Mouse (Mus musculus): ENCODE results near the gene Timm44.
"Not testable (repeated sequence)": the region's sequence is repeated elsewhere in the genome, so short reads cannot be mapped to it uniquely, and the experiment has no call there.

The Timm44 gene

GRCm38 (mm10) chr8:4263105-4263791 lies 12.5 kb downstream of the Timm44 start:
- DNase-seq (ENCODE audit: low spot score in 2 of 2) = no peak

DNA sequence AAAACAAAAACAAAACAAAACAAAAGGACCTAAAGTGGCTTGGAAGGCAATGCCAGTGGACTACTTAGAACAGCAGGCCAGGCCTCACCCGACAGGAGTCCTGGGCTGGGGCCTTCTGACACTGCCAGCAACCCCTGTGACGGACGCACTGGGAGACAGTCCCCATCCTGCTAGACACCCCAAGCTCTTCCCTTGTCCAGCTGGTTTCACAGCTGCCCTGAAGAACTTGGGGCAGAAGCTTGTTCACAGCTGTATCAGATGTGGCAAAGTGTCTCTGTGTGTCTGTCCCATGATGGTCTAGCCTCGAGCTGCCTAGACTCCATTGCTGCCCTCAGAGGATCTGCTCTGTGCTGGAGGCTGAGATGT lies 15.9 kb downstream of the Timm44 start:
- no peak for DNase-seq (ENCODE audit: low spot score in 2 of 2)

DNA sequence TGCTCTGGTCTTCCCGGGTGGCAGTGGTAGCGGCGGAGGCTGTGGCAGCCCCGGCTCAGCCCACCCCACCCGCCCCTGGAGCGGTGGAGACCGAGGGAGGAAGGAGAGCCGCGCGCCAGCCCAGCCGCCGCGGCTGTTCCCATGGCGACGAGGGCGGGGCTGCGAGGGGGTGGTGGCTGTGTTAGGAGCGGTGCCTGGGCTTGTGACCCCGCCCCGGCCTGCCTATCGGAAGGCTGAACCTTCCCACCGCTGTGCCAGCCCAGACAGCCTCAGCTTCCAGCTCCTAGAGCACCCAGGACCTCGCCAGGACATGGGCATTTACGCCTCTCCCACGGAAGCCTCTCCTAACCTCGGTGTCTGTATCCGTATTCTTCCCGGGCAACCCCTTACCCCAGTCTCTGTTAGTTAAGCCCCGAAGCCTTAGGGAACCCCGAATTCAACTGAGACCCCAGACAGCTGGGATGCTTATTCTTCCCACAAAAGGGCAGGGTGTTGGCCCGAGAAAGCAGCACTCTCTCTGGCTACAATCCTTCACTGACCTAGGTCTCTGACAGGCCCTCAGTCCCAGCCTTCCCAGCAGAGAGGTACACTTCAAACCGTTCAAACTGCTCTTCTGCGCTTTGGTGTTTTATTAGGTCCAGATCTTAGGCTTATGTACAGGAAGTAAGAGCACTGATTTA lies 16.4 kb downstream of the Timm44 start, which contains the start of gene Ctxn1:
TSS of gene Ctxn1 (minus strand) at position 150 of the 680 bp plus-strand sequence.
- DNase-seq (ENCODE audit: low spot score in 2 of 2) = peak; percentile 93 to 96

GRCm38 (mm10) chr8:4258678-4259077 lies 17.0 kb downstream of the Timm44 start:
- peak in 1 of 2 experiments; percentile 28 for DNase-seq (ENCODE audit: low spot score in 2 of 2)

GRCm38 (mm10) chr8:4258233-4258632 lies 17.5 kb downstream of the Timm44 start:
- peak; percentile 65 to 81 for DNase-seq (ENCODE audit: low spot score in 2 of 2)

DNA sequence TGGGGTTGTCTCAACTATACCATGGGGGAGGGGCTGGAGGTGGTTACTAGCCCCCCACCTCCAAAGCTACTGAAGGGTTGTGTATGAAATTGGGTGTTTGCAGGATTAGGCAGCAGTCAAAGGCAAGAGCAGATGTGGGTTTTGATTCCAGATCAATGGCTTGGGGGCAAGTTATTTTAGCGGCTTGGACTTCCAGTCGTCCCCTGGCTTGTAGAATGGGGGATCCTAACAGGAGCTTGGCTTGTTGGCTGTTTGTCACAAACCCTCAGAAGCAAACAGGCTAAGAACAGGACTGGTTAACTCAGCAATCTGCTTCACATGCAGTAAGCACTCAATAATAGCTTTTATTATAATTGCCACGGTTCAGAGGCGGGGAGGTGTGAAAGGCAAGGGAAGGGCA lies 18.4 kb downstream of the Timm44 start:
- DNase-seq (ENCODE audit: low spot score in 2 of 2) = no peak

- no peak for DNase-seq (ENCODE audit: low spot score in 2 of 2)
Measured at GRCm38 (mm10) chr8:4256911-4257310, 18.8 kb downstream of the Timm44 start.

- DNase-seq (ENCODE audit: low spot score in 2 of 2) = not testable (repeated sequence)
Measured at GRCm38 (mm10) chr8:4255471-4255870, 20.2 kb downstream of the Timm44 start.

DNA sequence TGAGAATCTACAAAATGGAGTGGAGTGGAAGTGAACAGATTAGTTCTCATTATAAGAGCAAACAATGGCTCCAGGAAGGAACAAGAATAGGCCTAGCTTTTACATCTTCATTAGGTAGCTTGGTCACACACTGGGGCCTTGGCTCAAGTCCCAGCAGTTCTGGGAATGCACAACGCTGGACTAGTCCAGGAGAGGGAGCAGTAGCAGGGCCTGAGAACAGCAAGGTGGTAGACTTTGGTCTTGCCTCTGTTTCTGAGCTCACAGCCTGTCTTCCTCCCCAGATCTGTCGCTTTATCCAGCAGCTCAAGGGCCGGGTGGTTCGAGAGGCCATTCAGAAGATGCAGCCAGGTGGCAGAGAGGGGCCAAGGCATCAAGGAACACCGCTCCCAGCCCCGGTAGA lies 21.7 kb downstream of the Timm44 start:
- no peak for DNase-seq (ENCODE audit: low spot score in 2 of 2)

GRCm38 (mm10) chr8:4252934-4253841 lies 22.5 kb downstream of the Timm44 start, which contains the start of gene Snapc2:
TSS of gene Snapc2 (plus strand) at chr8:4253080.
- DNase-seq (ENCODE audit: low spot score in 2 of 2) = peak; percentile 91 to 94

- no peak for DNase-seq (ENCODE audit: low spot score in 2 of 2)
Measured at GRCm38 (mm10) chr8:4252116-4252760, 23.5 kb downstream of the Timm44 start.

DNA sequence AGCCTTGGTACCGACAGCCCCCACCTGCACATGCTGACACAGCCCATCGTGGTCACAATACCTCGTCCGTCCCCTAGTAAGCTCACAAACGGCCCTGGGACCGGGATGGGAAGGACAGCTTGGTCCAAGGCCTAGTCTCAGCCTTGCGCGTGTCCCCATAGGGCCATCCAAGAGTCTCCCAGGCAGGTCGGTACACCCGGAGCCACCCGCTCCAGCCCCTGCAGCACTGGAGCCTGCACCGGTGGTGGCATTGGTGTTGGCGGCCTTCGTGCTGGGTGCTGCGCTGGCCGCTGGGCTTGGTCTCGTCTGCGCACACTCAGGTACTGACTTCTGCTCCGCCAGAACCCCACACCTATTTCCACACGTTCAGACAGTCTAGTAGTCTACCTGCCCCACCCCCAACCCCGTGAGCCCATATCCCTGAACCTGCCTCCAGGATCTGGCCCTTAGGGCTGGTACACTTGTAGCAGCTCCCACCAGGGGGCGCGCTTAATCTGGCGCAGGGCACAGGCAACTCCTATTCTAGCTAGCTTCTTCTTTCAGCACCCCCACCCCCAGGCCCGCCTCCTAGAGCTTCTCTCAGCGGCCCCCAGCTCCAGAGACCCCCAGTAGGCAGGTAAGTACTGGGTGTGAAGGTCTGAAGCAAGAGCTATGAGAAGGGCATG lies 25.3 kb downstream of the Timm44 start:
- DNase-seq (ENCODE audit: low spot score in 2 of 2) = peak; percentile 60 to 81

GRCm38 (mm10) chr8:4249213-4249612 lies 26.5 kb downstream of the Timm44 start:
- no peak for DNase-seq (ENCODE audit: low spot score in 2 of 2)

DNA sequence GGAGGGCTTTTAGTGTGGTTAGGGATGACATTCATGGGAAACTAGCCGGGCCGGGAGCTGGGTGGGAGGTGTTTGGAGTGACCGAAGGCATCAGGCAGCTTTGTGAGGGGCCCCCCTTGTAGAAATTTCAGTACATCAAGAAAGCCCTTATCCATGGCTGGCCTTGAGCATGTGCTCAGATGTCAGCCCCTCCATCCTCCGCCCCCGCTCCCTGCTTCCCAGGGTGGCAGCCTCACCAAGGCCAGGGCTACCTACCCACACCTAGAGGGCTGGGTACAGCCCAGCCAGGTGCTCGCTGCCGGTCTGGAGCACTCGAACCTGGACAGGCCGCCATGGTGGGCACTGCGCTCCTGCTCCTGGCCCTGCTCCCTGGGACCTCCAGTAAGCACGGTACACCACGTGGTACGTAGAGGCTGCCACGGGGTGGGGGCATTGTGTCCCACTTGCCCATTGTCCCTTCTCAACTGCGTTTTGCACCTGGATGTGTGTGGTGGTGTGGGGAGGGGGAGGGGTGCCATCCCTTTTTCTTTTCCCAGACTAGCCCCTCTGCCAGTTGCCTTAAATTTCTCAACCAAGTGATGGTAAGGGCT lies 27.7 kb downstream of the Timm44 start, which contains the start of gene Tgfbr3l:
TSS of gene Tgfbr3l (plus strand) at position 264 of the 590 bp plus-strand sequence.
- no peak for DNase-seq (ENCODE audit: low spot score in 2 of 2)

DNA sequence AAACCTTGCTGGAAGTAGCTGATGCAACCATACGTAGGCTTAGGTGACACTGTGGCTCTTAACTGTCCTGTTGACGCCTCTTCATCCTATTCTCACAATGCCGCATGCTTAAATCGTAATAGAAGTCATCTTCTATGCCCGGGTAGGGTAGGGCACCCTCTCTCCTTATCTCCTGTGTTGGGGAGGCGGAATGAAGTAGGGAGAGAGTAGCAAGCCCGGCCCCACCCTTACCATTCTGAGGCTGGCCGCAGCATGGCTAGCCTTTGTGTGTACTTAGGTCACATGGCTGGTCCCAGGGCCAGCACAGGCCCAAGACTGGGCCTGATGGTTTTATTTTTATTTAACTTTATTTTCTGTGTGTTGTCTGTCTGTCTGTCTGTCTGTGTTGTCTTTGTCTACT lies 28.5 kb downstream of the Timm44 start:
- no peak for DNase-seq (ENCODE audit: low spot score in 2 of 2)

DNA sequence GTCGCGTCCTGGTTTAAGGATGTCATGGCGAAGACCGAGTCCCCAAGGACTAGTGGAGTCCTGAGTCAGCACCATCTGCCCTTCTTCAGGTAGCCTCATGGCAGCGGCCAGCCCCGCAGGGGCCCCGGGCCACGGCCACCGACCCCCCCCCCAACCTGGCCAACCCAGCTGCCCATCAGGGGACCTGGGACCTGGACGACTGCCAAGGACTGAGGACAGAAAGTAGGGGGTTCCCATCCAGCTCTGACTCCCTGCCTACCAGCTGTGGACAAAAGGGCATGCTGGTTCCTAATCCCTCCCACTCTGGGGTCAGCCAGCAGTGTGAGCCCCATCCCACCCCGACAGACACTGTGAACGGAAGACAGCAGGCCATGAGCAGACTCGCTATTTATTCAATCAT lies 30.0 kb downstream of the Timm44 start:
- DNase-seq (ENCODE audit: low spot score in 2 of 2) = no peak

GRCm38 (mm10) chr8:4245061-4245460 lies 30.7 kb downstream of the Timm44 start:
- no peak for DNase-seq (ENCODE audit: low spot score in 2 of 2)

GRCm38 (mm10) chr8:4239193-4239890 lies 36.4 kb downstream of the Timm44 start:
- DNase-seq (ENCODE audit: low spot score in 2 of 2) = no peak

- peak; percentile 97 to 99 for DNase-seq (ENCODE audit: low spot score in 2 of 2)
Measured at GRCm38 (mm10) chr8:4238434-4239192, 37.1 kb downstream of the Timm44 start, which contains the start of the genes Map2k7 and Gm49320. TSS of gene Map2k7 (plus strand) at chr8:4238740. TSS of gene Gm49320 (plus strand) at chr8:4238865.

Data from spleen, postnatal 14 days (tissue).